Mouse (Mus musculus): Measurements from ENCODE around the gene Olfr668. TPM values are rescaled to one million over a fixed set of nuclear protein-coding genes. Genes with fewer than 3 reads are reported as not detected.

Olfr668 gene
- total RNA-seq (2023): not detected

GRCm38 (mm10) chr7:104927957-104928356 is at the start of gene Olfr668:
Gene Olfr668 (minus strand): TSS chr7:104928057.

GRCm38 (mm10) chr7:104962520-104962919 is 34.7 kb upstream of the Olfr668 start, which contains the start of gene Olfr670:
Gene Olfr670 (minus strand): TSS chr7:104962620.

GRCm38 (mm10) chr7:104933940-104934339 is 6.1 kb upstream of the Olfr668 start, which contains the start of gene Olfr669:
Gene Olfr669 (plus strand): TSS chr7:104934240.

GRCm38 (mm10) chr7:104921382-104921781 is 6.5 kb downstream of the Olfr668 start, which contains the start of gene Olfr667:
Gene Olfr667 (minus strand): TSS chr7:104921482.

GRCm38 (mm10) chr7:104895852-104896251 is 32.0 kb downstream of the Olfr668 start, which contains the start of gene Olfr666:
Gene Olfr666 (minus strand): TSS chr7:104895952.

GRCm38 (mm10) chr7:104877731-104878130 is 50.1 kb downstream of the Olfr668 start, which contains the start of gene Olfr665:
Gene Olfr665 (plus strand): TSS chr7:104878031.

Other genes starting within 250 kb of the Olfr668 start
- not detected for gene Olfr661, start 241.6 kb downstream of the Olfr668 start, total RNA-seq (2023)
- not detected for gene Usp17le, start 150.6 kb downstream of the Olfr668 start, total RNA-seq (2023)
- gene Usp17lb, start 85.5 kb downstream of the Olfr668 start, total RNA-seq (2023): not detected
- gene Usp17la, start 71.0 kb downstream of the Olfr668 start, total RNA-seq (2023): not detected
- gene Olfr665, start 50.0 kb downstream of the Olfr668 start, total RNA-seq (2023): not detected
- gene Olfr666, start 32.1 kb downstream of the Olfr668 start, total RNA-seq (2023): not detected
- not detected for gene Olfr667, start 6.6 kb downstream of the Olfr668 start, total RNA-seq (2023)
- gene Olfr669, start 6.2 kb upstream of the Olfr668 start, total RNA-seq (2023): not detected
- not detected for gene Olfr670, start 34.6 kb upstream of the Olfr668 start, total RNA-seq (2023)
- gene Olfr671, start 51.1 kb upstream of the Olfr668 start, total RNA-seq (2023): not detected
- not detected for gene Olfr672, start 74.0 kb upstream of the Olfr668 start, total RNA-seq (2023)
- not detected for gene Olfr675, start 100.4 kb upstream of the Olfr668 start, total RNA-seq (2023)
- gene Olfr676, start 104.6 kb upstream of the Olfr668 start, total RNA-seq (2023): not detected
- gene Olfr677, start 123.3 kb upstream of the Olfr668 start, total RNA-seq (2023): not detected
- gene Olfr678, start 136.4 kb upstream of the Olfr668 start, total RNA-seq (2023): not detected
- gene Olfr679, start 153.1 kb upstream of the Olfr668 start, total RNA-seq (2023): not detected
- gene Olfr680-ps1, start 164.8 kb upstream of the Olfr668 start, total RNA-seq (2023): not detected
- gene Olfr681, start 188.8 kb upstream of the Olfr668 start, total RNA-seq (2023): not detected
- gene Olfr683, start 219.0 kb upstream of the Olfr668 start, total RNA-seq (2023): not detected
- gene Olfr684, start 235.6 kb upstream of the Olfr668 start, total RNA-seq (2023): not detected